Mouse (Mus musculus): ENCODE data around the gene Aig1. TPM values are rescaled to one million over a fixed set of nuclear protein-coding genes. Genes with fewer than 3 reads are reported as not detected.

Gene Aig1
- polyA plus RNA-seq, 1 experiment from 2014 or later: 53.5 TPM

- no peak for ATAC-seq
- Histone ChIP-seq H3K27me3 (no peaks in the 10 kb centered on the region), H3K36me3 (no peaks in the 10 kb centered on the region), H3K9ac (replicated peaks) (no peak overlapping the region), H3K4me2 (replicated peaks) (no peak overlapping the region), H3K9me3 (no peaks in the 10 kb centered on the region), H3K4me1 (replicated peaks) (no peaks in the 10 kb centered on the region), H3K27ac (no peak overlapping the region), H3K4me3 (replicated peaks) (no peak overlapping the region)
- 77% methylated on average over 8 of the region's 8 CpGs for WGBS
Observed at GRCm38 (mm10) chr10:13842855-13843254, 25.9 kb downstream of the Aig1 start.

DNA sequence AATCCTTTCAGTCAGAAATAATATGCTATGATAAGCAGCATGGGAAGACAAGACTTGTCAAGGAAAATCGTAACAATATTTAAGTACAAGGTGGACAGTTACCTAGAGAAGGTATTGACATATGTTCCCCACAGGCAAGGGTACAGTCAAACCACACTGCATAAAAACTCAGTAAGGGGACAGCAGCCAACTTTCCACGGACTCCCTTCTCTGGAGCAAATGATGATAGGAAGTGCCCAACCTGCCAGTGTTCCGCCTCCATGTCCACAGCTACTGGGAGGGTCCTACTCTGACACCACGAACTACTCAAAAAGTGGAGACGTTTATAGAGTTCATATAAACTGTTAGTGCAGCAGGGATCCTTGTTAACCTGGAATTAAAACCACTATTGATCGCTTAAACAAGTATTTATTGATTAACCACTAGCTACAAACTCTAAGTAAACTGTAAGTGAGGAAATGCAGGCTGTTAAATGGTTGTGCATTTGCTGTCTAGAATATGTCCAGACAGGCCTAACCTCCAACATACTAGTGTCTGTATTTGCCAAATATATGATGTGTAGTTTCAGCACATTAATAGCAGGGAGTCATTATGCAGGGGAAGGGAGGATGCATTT is 30.2 kb downstream of the Aig1 start:
- Histone ChIP-seq H3K27me3 (no peaks in the 10 kb centered on the region), H3K4me3 (replicated peaks) (no peak overlapping the region), H3K27ac (no peak overlapping the region), H3K36me3 (no peaks in the 10 kb centered on the region), H3K9me3 (no peaks in the 10 kb centered on the region), H3K4me2 (replicated peaks) (no peak overlapping the region), H3K4me1 (replicated peaks) (no peaks in the 10 kb centered on the region), H3K9ac (replicated peaks) (no peak overlapping the region)
- WGBS: 93% methylated on average over 6 of the region's 6 CpGs
- no peak for ATAC-seq

GRCm38 (mm10) chr10:13837709-13838456 is 30.9 kb downstream of the Aig1 start:
- Histone ChIP-seq H3K4me3 (replicated peaks) (no peak overlapping the region), H3K9me3 (no peaks in the 10 kb centered on the region), H3K9ac (replicated peaks) (no peak overlapping the region), H3K4me2 (replicated peaks) (no peak overlapping the region), H3K4me1 (replicated peaks) (no peaks in the 10 kb centered on the region), H3K27me3 (no peaks in the 10 kb centered on the region), H3K27ac (no peak overlapping the region), H3K36me3 (no peaks in the 10 kb centered on the region)
- no peak for ATAC-seq
- WGBS: 73% methylated on average over 21 of the region's 21 CpGs

- H3K9me3 ChIP-seq: no peaks in the 10 kb centered on the region
- no peak overlapping the region for H3K27ac ChIP-seq
- no peaks in the 10 kb centered on the region for H3K36me3 ChIP-seq
- H3K9ac ChIP-seq (replicated peaks): no peak overlapping the region
- no peaks in the 10 kb centered on the region for H3K4me1 ChIP-seq (replicated peaks)
- no peak overlapping the region for H3K4me3 ChIP-seq (replicated peaks)
- WGBS: 90% methylated on average over 9 of the region's 9 CpGs
- H3K4me2 ChIP-seq (replicated peaks): no peak overlapping the region
- no peak for ATAC-seq
- no peaks in the 10 kb centered on the region for H3K27me3 ChIP-seq
Observed at GRCm38 (mm10) chr10:13836956-13837355, 31.8 kb downstream of the Aig1 start.

GRCm38 (mm10) chr10:13835737-13836475 is 32.9 kb downstream of the Aig1 start:
- no peaks in the 10 kb centered on the region for H3K4me1 ChIP-seq (replicated peaks)
- ATAC-seq: no peak
- no peak overlapping the region for H3K27ac ChIP-seq
- H3K9me3 ChIP-seq: no peaks in the 10 kb centered on the region
- H3K36me3 ChIP-seq: no peaks in the 10 kb centered on the region
- WGBS: 89% methylated on average over 10 of the region's 10 CpGs
- no peaks in the 10 kb centered on the region for H3K27me3 ChIP-seq
- H3K9ac ChIP-seq (replicated peaks): no peak overlapping the region
- H3K4me2 ChIP-seq (replicated peaks): no peak overlapping the region
- H3K4me3 ChIP-seq (replicated peaks): no peak overlapping the region

DNA sequence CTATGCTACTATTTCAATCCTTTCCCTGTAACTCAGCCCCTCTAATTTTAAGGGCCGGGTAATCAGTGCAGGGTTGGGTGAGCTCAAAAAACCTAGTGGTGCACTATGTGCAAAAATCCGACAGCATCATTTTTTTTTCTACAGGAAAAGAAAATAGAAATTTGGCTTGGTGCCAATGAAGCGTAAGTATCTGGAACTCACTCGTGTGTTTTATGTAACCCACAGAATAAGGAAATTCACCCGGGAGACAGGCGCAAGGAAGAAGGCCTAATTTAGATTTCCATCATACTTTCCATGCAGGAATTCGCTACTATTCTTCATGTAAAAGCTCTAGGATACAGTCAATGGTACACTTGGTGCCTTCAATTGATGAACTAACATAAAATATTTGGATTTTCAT is 34.7 kb downstream of the Aig1 start:
- no peak overlapping the region for H3K27ac ChIP-seq
- H3K36me3 ChIP-seq: 0 out of 2 replicates have a peak, but pooled peaks cover 3% of the 10 kb centered on the region
- no peaks in the 10 kb centered on the region for H3K27me3 ChIP-seq
- ATAC-seq: no peak
- no peaks in the 10 kb centered on the region for H3K9me3 ChIP-seq
- WGBS: 83% methylated on average over 7 of the region's 7 CpGs
- no peak overlapping the region for H3K4me3 ChIP-seq (replicated peaks)
- H3K4me2 ChIP-seq (replicated peaks): no peak overlapping the region
- H3K9ac ChIP-seq (replicated peaks): no peak overlapping the region
- no peaks in the 10 kb centered on the region for H3K4me1 ChIP-seq (replicated peaks)

- Histone ChIP-seq H3K36me3 (peaks cover 11% of the 10 kb centered on the region; the same call in 1 of the 2 replicates), H3K27me3 (no peaks in the 10 kb centered on the region), H3K4me3 (replicated peaks) (no peak overlapping the region), H3K27ac (no peak overlapping the region), H3K9ac (replicated peaks) (no peak overlapping the region), H3K4me1 (replicated peaks) (no peaks in the 10 kb centered on the region), H3K4me2 (replicated peaks) (no peak overlapping the region), H3K9me3 (no peaks in the 10 kb centered on the region)
- ATAC-seq: no peak
- WGBS: 89% methylated on average over 12 of the region's 12 CpGs
Observed at GRCm38 (mm10) chr10:13833066-13833566, 35.7 kb downstream of the Aig1 start.

DNA sequence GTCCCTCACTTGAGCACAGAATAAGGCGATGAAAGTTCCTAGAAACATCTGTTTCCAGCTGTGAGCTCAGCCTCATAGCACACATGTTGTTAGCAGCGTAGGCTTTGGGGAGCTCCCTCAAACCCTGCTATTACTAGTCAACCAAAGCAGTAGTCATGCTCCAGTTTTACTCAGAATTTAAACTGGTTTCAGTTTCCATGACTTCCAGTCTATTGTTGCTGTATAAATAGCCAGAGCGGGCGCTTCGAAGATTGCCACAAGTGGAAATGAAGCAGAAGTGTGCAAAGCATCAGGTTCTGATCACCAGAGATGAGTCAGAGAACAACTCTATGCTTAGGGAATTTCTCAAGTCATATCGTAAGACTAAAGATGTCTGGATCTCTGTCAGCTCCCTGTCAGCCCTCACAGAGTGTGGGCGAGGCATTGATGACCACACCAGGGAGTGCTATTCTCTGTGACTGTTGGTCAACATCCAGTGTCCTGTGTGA is 36.2 kb downstream of the Aig1 start:
- Histone ChIP-seq H3K9me3 (no peaks in the 10 kb centered on the region), H3K9ac (replicated peaks) (no peak overlapping the region), H3K27ac (no peak overlapping the region), H3K4me2 (replicated peaks) (no peak overlapping the region), H3K36me3 (peaks cover 12% of the 10 kb centered on the region; the same call in 1 of the 2 replicates), H3K4me1 (replicated peaks) (no peaks in the 10 kb centered on the region), H3K27me3 (no peaks in the 10 kb centered on the region), H3K4me3 (replicated peaks) (no peak overlapping the region)
- WGBS: 94% methylated on average over 7 of the region's 7 CpGs
- ATAC-seq: no peak

DNA sequence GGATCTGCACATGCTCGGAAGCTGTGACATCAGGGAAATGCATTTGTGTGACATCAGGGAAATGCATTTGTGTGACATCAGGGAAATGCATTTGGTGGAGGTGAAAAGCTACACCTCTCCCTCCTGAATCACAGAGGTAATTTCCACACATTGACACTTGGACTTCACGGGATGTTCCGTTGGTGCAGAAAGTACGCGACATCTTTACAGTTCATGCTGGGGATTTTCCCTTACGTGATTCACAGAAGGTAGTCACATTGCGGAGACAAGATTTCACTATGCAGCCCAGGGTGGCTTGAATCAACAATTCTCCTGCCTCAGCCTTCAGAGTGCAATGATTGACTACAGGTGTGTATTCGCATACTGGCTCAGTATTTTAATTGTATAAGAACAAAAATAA is 41.6 kb downstream of the Aig1 start:
- H3K9ac ChIP-seq (replicated peaks): no peak overlapping the region
- 98% methylated on average over 8 of the region's 8 CpGs for WGBS
- no peaks in the 10 kb centered on the region for H3K9me3 ChIP-seq
- peaks cover 20% of the 10 kb centered on the region; the same call in 1 of the 2 replicates for H3K36me3 ChIP-seq
- H3K27ac ChIP-seq: no peak overlapping the region
- H3K4me3 ChIP-seq (replicated peaks): no peak overlapping the region
- no peak for ATAC-seq
- no peaks in the 10 kb centered on the region for H3K27me3 ChIP-seq
- no peak overlapping the region for H3K4me2 ChIP-seq (replicated peaks)
- H3K4me1 ChIP-seq (replicated peaks): no peaks in the 10 kb centered on the region

- 99% methylated on average over 5 of the region's 5 CpGs for WGBS
- ATAC-seq: no peak
- H3K4me2 ChIP-seq (replicated peaks): no peak overlapping the region
- no peaks in the 10 kb centered on the region for H3K36me3 ChIP-seq
- no peak overlapping the region for H3K9ac ChIP-seq (replicated peaks)
- H3K9me3 ChIP-seq: no peaks in the 10 kb centered on the region
- H3K27me3 ChIP-seq: no peaks in the 10 kb centered on the region
- no peak overlapping the region for H3K27ac ChIP-seq
- H3K4me3 ChIP-seq (replicated peaks): no peak overlapping the region
- H3K4me1 ChIP-seq (replicated peaks): no peaks in the 10 kb centered on the region
Observed at GRCm38 (mm10) chr10:13813591-13813990, 55.2 kb downstream of the Aig1 start.

DNA sequence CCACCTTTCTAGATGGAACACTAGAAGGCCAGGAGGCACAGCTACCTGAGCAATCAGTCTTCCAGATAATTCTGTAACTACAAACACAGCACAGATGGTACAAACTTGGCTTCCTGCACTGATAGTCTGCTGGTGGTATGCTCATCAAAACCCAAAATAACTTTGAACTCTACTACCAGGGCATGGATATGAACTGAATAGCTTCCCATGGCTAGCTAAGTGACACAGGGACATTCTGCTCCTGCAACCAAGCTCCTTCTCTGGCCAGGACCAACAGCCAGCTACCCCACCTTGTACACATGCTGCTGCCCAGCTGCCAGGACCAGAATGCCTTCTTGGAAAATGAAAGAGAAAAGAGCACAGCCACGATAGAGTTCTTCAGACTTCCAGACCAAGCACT is 60.5 kb downstream of the Aig1 start:
- 94% methylated on average over 1 of the region's 1 CpGs for WGBS

DNA sequence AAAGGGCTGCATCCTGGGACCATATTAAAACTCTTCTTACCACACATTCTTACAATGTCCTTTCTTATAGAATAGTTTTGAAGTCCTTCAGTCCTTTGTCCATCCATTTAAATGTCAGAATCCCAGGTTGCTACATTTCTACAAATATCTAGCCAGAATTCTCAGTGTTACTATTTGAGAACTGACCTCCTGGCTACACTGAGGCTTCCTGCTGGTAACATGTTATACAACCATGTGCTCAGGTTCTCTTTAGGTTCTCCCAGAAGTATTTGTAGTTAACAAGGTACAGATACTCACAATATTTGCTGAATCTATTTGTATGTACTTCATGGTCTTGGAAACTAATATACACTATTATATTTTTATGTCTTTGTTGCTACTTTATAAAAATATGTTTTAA is 62.0 kb downstream of the Aig1 start:
- Histone ChIP-seq H3K27ac (no peak overlapping the region), H3K4me3 (replicated peaks) (no peak overlapping the region), H3K9me3 (no peaks in the 10 kb centered on the region), H3K4me2 (replicated peaks) (no peak overlapping the region), H3K36me3 (no peaks in the 10 kb centered on the region), H3K9ac (replicated peaks) (no peak overlapping the region), H3K27me3 (no peaks in the 10 kb centered on the region), H3K4me1 (replicated peaks) (no peaks in the 10 kb centered on the region)
- ATAC-seq: no peak

More for the DNA sequence above, 60.5 kb downstream of the Aig1 start:
- no peaks in the 10 kb centered on the region for H3K9me3 ChIP-seq
- H3K4me3 ChIP-seq (replicated peaks): no peak overlapping the region
- no peaks in the 10 kb centered on the region for H3K36me3 ChIP-seq
- no peak overlapping the region for H3K4me2 ChIP-seq (replicated peaks)
- no peak overlapping the region for H3K27ac ChIP-seq
- ATAC-seq: no peak
- no peak overlapping the region for H3K9ac ChIP-seq (replicated peaks)
- H3K27me3 ChIP-seq: no peaks in the 10 kb centered on the region
- no peaks in the 10 kb centered on the region for H3K4me1 ChIP-seq (replicated peaks)
